Mouse (Mus musculus): ENCODE measurements at regions not wholly inside any gene's neighbourhood (a gene's known extent, or its start where the extent isn't known, plus 50 kb on each side); places are given as distances from the start of the nearest gene placed in this dataset.

DNA sequence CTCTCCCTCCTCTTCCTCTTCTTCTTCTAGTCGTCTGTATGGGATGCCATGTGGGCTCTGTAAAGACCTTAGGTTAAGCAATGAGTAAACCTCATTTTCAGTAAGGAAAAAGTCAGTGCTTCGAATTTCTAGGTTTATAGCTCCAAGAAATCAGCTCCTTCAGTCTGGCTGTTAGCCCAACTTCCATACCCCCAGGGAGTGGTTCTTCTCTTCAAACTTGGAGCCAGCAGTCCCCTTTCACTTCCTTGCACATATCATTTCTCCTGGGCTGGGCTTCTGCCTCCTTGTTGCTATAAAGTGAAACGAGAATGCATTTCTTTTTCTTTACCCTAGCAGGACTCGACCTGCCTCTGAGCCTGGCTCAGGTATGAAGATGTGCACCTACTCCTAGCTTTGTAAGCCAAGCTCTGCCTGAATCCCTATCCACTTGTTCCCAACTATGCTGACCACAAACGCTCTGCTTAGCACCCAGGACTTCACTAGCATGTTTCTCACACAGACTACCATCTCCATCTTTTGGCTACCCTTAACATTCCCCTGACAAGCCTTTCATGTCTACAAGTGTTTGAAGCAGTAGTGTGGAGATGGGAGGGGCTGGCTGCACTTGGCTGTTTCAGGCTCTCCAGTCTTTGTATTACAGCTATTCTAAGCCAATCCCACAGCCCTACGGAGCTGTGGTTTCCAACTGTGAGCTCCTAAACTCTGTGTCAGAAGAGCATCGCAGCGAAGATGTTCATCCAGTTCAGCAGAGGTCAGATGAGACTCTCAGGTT is 243.8 kb upstream of the Tprg start:
- peak; percentile 44 to 49 for DNase-seq

GRCm38 (mm10) chr16:25044637-25045036 is 242.0 kb upstream of the Tprg start:
- no peak for DNase-seq

GRCm38 (mm10) chr16:25047726-25048125 is 238.9 kb upstream of the Tprg start:
- DNase-seq, result no peak

DNA sequence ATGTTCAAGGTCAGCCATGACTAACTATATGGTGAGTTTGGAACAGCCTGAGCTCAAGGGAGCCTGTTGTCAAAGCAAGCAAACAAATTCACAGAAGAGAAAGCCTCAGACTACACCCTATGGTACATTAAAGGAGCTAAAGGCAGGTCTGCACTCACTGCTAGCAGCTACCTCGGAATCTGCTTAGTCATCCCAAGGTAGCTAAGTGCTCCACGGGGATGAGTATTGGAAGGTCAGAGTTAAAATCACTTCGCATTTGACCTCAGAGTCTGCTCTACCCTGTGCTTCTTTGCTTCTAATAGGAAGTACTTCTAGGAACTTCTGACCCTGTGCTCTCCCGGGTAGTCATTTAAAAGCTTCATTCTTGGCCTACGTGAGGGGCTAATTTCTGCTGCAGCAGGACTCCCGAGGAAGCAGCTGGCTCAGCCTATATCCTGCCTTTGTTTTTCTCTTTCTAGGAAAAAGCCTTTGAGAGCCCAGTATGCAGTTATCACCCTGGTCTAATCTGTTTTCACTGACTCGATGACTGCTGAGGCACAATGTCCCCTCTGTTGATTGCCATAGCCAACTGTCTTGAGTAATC is 236.6 kb upstream of the Tprg start:
- DNase-seq, result no peak

GRCm38 (mm10) chr16:25051044-25051443 is 235.6 kb upstream of the Tprg start:
- DNase-seq, result no peak

DNA sequence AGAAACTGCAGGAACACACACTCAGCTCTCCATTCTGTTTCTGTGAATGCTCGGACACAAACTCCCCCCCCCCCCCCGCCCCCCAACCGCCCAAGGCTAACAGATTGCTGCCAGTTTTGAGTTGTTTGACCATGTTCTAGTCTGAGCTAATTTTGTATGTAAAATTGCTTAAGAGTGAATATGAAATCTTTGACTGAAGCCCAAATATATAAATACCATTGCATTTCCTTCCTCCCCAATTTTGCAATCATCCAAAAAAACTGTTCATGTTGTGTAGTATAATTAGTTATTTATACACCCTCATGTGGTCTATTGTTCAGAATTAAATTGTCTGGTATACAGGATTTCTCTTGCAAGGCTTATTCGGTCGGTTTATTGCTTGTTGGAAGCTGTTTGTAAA is 234.2 kb upstream of the Tprg start:
- DNase-seq, result no peak

GRCm38 (mm10) chr16:25052917-25053343 is 233.7 kb upstream of the Tprg start:
- DNase-seq, result no peak

- DNase-seq, result no peak
Measured at GRCm38 (mm10) chr16:25054304-25054703, 232.3 kb upstream of the Tprg start.

DNA sequence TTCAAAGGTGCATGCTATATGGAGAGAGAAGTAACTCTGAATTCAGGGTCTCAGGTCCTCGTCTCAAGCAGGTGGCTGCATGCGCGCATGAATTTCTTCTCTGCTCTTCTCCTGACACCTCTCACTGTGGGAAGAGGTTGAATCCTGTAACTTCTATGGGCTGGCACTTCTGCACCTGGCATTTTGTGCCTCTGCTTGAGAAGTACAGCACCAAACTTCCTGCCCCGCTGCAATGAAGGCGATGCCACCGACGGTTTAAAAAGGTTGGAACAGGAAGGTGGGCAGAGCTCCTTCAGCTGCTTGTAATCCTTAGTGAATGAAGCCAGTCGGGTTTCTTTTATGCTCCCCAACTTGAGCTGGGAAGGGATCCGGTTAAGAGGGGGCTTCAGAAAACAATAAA is 231.2 kb upstream of the Tprg start:
- no peak for DNase-seq

DNA sequence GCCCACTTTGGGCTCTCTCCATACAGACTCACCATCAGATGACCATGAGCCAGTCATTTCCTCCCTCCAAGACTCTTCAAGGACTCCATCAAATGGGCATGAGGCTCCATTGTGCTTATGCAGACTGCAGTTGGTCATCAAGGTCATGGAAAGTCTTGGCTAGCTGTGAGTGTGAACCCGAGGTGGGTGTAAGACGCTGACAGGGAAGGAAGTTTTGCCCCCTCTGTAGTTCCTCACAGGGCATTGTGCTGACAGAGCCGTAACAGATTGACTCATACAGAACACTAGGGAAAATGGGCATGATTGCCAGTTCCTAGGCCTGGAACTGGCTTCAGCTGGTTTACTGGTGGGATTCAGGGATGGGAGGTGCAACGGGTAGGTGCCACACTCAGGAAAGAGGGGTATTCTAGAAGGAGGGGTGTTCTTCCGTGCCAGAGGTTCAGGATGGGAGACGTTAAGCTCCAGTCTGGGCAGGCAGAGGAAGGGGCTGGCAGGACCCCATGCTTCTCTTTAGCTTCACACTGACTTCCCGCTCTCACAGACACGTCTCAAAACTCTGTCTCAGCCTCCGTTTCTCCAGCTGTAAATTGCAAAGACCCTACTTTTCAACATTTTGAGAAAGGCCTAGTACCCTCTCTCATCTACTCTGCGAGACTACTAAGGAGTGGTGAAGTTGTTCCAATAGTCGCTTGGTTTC is 228.4 kb upstream of the Tprg start:
- no peak for DNase-seq

GRCm38 (mm10) chr16:25058812-25059501 is 227.7 kb upstream of the Tprg start:
- peak; percentile 93 to 95 for DNase-seq

DNA sequence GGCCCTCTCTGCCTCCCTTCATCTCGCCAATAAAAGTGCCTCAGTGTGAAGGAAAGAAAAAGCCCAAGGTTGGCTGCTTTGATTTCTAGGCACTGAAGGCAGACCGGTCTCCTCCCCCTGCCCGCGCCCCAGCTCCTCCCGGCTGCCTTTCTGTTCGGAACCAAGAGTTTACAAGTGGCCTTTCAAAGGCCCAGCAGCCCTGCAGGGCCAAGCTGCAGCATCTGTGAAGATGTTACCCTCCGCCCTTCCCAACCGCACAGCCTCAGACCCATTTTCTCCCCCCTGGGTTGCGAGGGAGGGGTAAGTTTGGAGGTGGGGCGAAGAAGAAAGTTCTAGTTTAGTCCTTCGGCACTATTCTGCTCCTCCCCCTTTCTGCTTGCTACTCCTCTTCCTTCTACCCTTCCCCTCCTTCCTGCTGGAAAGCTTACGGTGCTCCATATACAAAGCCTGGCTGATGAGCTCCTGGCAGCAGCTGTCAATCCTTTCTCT is 227.1 kb upstream of the Tprg start:
- DNase-seq, result no peak

- no peak for DNase-seq
Measured at GRCm38 (mm10) chr16:25060266-25060665, 226.4 kb upstream of the Tprg start.

- no peak for DNase-seq
Measured at GRCm38 (mm10) chr16:25061631-25062030, 225.0 kb upstream of the Tprg start.

GRCm38 (mm10) chr16:25063981-25064380 is 222.6 kb upstream of the Tprg start:
- DNase-seq, result no peak

DNA sequence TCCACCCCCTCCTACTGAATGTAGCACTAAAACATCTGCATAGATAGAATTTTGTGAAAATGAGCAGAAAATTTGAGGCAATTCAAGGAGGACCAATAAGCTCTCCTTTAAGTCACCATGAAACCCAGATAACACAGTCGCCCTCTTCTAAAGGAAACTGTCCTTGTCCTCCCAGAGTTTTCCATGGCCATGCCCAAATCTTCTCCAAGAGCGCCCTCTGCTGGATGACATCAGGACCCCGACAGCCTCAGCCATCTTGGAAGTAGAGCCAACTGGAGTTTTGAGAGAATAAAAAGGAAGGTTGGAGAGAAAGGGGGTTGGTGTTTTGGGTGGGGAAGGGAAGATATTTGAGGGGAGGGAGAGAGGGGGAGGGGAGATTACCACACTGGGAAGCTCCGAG is 222.1 kb upstream of the Tprg start:
- DNase-seq, result peak; percentile 93

- DNase-seq, result peak; percentile 16 to 27
Measured at GRCm38 (mm10) chr16:25066822-25067221, 219.8 kb upstream of the Tprg start.

GRCm38 (mm10) chr16:25067276-25068249 is 219.1 kb upstream of the Tprg start:
- peak; percentile 50 to 63 for DNase-seq

- DNase-seq, result no peak
Measured at GRCm38 (mm10) chr16:25080811-25081210, 205.8 kb upstream of the Tprg start.

DNA sequence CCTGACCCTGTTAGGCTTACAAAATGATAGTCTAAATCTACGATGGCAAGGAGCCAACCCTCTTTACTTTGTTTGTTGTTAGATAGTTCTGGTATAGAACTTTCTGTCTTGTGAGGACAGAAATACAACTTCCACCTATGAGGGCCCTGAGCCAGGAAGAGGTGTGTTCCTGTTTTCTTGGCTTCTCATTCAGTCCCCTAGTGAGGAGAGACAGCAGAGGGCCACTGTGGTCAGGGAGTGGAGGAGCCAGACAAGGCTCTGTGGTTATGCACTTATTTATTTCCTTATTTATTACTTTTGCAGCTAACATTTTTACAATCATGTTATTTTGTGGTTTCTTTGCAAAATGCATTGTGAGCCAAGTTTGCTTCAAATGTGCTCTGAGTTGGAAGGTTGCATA is 202.9 kb upstream of the Tprg start:
- DNase-seq, result peak; percentile 21 to 33

- no peak for DNase-seq
Measured at GRCm38 (mm10) chr16:25087741-25088648, 198.6 kb upstream of the Tprg start.
